Mouse (Mus musculus): ENCODE measurements around the gene Myo16.

The Myo16 gene

DNA sequence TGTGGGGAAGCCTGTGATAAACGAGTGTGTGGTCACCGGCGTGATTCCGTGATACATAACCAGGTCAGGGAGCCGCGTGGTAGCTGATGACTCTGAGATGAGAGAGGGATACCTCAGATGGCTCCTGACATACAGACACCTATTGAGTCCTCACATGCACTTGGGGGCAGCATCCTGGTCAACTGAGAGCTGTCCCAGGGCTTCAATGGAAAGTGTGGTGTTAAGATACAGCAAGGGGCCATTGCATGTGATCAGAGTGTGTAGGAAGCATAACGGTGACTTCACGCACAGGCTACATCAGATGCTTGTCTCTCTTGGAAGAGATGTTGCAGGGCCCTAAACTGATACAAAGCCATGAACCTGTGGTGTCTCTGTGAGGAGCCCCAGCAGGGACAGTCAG is 260.2 kb downstream of the Myo16 start:
- no peak for DNase-seq (ENCODE audit: low spot score)

DNA sequence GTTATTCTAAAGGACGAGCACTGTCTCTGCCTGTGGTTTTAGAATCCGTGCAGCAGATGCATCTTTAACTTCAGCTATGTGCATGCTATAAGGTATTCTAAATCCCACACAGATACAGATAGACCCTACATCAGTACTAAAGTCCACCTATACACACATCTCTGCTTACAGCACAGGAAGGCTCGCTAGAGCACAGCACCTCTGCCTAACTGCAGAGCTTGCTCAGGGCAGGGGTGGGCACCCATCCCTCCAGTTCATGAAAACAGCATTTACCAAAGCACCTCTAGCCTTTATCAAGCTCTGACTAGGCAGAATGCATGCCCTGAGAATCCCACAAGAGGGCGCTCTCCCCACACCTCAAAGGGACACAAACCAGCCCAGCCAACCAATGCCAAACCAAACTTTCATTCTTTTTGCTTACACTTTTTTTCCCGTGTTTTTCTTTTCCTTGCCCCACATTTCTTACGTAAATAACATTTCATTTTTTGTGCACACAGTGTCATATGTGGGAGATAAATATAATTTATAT is 261.0 kb downstream of the Myo16 start:
- peak; percentile 86 for DNase-seq (ENCODE audit: low spot score)

DNA sequence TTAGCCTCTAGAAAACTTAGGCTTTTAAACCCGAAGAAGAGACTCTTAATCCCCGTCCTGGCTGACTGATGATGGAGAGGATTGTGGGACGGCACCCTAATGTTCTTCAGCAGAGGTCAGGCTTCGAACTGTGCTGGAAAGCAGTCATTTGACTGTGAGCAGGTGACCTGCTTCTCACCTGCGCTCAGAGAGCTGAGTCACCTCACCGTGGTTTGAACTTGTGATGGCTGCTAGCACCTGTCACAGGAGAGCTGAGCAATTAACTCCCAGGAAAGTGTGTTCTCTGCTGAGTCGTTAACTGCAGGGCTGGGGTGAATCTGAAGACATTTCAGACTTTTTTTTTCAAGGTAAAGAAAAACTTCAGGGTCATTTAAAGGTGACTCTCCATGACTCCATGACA is 261.6 kb downstream of the Myo16 start:
- DNase-seq (ENCODE audit: low spot score), result no peak

DNA sequence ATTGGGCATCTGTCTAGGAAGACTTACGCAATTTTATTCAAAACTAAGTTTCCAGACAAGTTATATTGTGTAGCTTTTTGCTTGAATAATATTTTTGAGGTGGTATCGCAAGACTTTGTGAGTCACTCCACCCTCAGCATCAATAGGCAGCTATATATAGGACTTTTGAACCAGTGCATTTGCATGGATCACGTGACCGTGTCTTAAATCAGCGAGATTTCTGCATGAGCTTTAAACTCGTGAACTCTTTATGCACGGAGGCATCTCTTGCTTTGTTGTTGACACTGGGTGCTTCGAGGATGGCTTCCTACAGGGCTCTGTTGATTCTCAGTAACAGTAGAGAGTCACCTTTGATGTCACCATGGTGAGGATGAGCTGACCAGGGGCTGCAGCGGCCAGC is 262.2 kb downstream of the Myo16 start:
- DNase-seq (ENCODE audit: low spot score), result no peak

DNA sequence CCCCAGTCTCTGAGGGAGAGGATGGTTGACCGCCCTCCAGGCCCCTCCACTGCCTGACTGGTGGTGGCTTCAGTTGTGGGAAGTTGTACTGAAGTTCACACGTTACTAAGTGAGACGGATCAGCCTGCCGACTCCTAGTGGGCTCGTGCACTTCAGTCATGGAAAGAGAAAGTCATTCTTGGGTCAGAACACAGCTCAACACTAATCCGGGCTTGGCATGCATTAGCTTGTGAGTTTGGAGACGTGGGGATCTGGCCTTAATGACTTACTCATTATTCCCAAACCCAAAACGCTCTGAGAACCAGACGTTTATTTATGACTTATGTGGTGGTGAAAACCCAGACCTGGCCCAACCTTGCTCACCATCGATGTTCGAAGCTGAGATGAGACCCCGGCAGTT is 263.1 kb downstream of the Myo16 start:
- DNase-seq (ENCODE audit: low spot score), result no peak

DNA sequence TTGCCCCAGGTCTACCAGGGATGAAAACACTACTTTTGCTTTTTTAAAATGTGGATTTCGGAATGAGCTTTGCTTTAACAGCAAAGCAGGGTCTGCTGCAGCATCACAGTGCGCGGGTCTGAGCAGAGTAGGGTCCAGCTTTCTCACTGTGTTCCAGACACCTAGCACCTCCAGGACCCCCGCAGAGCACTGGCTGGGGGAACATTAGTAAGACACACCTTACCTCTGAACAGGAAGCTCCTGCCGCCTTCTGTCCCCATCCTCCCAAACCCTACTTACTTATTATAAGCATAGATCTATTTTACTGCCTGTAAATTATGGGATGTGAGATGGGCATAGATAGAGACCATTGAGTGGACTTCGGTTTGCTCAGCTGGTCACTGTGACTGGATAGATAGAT is 263.6 kb downstream of the Myo16 start:
- no peak for DNase-seq (ENCODE audit: low spot score)

DNA sequence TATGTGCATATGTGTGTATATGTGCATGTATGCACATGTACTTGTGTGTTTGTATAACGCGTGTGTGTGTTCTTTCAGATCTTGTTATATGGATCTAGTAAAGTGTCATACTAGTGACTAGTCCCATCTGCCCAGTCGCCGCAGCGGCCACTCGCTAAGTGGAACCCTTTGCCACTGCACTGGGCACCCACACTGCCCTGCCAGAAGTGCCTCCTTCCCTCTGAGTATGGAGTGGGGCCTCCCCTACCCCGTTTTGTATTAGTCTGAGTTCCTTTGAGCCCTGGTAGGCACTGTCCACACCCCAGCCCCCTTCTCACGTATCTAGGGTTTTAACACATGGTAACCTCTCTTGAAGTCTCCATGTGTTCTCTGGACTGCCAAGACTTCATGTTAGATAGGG is 264.3 kb downstream of the Myo16 start:
- DNase-seq (ENCODE audit: low spot score), result no peak

DNA sequence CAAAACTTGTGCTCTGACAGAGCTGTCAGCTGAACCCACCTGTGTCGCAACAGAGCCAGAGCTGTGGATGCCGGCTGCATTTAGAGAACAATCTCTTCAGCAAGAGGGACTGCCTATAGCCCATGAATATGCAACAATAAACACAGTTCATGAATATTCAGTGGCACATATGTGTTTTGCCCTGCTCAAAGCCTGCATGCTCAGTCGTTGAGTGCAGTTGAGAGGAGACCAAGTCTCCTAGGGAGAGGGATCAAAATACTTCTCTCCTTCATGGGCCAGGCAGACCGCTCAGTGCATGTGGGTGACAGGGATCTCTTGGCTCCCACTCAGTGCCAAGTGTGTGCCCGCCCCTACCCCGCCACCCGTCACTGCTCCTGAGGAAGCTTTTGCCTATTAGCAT is 265.3 kb downstream of the Myo16 start:
- no peak for DNase-seq (ENCODE audit: low spot score)

DNA sequence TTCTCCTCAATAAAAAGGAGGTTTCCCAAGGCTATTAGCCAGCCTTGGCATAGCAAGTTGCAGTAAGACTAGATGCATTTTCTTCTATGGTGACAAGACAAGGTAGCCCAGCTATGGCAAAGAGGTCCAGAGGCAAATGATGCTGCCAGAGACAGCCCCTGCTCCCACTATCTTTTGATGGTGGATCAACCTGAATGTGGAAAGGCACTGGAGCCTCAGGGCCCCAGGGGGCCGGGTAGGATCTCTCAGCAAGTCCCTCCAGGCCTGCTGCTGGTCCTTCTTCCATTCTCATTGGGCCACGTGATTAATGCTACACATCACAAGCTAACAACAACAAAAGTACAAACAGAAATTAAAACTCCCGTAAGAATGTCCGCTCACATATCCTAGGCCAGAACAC is 266.0 kb downstream of the Myo16 start:
- no peak for DNase-seq (ENCODE audit: low spot score)

DNA sequence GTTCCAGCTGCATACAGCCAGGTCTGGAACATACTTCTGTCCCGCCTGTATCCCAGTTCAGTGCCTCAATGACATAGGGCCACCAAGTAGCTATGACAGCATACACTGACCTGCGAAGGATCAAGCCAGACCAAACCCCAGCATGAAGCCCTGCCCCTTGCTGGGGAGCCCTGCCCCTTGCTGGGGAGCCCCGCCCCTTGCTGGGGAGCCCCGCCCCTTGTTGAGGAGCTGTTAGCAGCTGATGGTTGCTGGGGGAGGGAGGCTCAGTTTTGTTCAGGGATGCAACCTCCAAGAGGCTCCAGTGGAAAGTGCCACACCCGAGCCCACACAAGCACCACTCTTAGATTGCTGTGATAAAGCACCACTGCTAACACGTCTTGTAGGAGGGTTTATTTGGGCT is 266.8 kb downstream of the Myo16 start:
- DNase-seq (ENCODE audit: low spot score), result no peak

DNA sequence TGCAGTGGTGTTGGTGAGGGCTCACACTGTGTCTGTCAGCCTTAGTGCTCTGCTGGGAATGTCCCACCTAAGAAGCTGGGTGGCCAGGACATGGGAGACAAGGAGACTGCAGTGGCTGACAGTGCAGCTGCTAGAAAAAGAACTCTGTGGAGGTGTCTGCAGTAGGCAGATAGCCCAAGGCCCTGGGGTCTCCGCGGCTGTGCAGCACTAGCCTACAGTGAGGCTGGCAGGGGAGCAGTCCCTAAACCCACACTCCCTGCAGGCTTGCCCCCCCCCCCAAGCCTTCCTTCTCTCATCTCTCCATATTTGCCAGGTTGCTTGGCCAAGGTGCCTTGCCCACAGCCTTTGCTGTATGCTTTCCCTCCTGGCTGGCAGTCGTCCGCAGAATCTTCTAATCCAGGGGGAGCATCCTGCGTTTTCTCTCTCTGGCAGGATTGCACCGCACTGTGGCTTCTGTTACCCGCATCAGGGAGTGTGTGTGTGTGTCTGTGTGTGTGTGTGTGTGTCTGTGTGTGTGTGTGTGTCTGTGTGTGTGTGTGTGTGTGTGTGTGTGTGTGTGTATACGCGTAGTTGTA is 267.9 kb downstream of the Myo16 start:
- no peak for DNase-seq (ENCODE audit: low spot score)

DNA sequence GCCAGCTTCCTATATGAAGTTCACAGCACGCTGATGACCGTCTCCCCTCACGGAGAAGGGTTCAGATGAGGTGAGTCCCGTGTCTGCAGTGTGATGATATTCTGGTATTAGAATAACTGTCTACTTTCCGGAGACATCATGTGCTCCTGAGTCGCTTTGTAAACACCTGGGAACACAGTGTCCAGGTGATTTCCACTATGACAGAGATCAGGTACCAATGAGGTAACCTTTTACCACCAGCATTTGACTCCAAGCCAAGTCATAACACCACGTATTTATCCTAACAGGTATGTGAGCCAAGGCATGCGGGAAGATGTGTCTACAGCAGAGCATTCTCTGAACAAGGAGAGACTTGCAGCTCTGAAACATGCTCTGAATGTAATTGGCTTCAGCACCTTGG is 281.8 kb downstream of the Myo16 start:
- DNase-seq (ENCODE audit: low spot score), result no peak

DNA sequence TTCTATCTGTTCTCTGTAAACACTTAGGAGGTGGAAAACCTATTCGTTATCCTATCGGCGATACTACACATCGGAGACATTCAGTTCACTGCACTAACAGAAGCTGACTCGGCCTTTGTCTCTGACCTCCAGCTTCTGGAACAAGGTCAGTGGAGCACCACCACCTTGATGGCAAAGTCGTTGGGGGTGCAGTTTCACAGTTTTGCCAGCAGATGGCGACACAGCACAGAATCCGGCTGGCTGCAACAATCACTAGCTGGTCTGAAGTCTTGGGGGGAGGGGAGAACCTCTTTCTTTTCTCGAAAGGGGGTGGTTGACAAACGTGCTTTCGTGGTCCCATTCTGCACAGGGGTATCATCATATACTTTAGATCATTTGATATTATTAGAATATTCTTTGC is 285.1 kb downstream of the Myo16 start:
- DNase-seq (ENCODE audit: low spot score), result peak; percentile 81

DNA sequence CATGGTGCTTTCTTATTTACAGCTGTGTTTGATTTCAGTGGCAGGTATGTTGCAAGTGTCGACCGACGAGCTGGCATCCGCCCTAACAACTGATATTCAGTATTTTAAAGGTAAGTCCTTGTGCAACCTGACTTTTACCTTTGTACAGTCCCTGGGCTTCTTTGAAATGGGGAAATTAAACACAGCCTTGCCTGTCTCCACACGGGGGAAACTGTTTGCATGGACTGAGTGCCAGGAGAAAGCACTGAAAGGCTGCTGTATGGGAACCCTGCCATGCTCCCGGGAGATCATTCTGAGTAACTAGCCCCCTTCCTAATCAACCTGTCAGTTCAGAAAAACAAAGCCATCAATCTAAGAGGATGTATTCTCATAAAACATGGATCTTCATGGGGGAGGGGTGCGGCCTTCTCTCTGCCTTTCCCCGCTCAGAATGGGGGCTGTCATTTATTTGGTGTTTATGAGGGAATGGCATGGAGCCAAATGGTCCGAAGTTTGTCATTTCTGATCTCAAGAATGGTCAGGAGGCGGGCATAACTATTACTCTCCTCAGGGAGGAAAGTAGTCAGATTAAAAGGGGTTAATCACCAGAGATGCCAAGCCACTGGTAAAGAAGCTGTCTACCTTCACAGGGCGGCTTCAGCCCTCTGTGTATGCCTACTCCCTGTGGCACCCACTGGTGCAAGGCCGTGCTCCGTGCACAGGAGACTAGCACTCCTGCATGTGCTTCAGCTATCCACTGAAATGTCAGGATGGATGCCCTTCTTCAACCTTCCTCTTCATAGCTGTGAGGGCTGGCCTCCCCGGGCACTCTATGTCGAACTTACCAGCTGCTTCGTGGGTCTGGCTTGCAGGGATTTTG is 286.1 kb downstream of the Myo16 start:
- DNase-seq (ENCODE audit: low spot score), result peak; percentile 21

DNA sequence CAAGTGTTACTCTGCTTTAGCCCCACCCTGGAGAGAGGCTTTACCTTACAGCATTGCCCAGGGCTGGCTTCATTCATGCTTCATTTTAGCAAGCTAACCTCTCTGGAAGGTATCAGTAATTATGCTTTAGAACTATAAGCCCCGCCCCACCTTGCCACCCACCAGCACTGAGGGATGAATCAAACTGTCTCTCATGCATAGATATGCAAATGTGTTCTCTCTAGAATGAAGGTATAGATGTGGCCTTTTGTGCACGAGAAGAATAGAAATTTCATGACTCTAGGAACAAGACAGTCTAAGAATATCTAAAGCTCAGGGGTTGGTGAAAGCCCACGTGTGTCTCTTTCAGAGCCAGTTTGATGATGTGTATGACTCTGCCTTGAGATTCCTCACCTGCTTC is 288.9 kb downstream of the Myo16 start:
- DNase-seq (ENCODE audit: low spot score), result no peak

DNA sequence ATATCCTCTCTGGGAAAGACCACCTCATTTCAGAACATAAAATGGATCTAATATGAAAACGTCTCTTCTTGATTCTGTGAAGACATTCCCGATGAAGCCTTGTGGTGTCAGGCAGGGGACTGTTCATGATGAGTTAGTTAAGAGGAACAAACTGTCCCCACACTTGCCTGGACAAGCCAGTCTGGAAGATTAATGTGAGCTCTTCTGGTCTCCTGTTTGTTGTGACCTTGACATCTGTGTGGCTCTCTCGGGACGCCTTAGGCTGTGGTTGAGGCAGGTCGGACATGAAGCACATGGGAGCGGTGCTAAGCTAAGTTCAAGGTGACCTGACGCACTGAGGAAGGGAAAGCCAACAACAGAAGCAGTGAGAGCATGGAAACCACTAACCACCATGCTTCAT is 291.3 kb downstream of the Myo16 start:
- no peak for DNase-seq (ENCODE audit: low spot score)

DNA sequence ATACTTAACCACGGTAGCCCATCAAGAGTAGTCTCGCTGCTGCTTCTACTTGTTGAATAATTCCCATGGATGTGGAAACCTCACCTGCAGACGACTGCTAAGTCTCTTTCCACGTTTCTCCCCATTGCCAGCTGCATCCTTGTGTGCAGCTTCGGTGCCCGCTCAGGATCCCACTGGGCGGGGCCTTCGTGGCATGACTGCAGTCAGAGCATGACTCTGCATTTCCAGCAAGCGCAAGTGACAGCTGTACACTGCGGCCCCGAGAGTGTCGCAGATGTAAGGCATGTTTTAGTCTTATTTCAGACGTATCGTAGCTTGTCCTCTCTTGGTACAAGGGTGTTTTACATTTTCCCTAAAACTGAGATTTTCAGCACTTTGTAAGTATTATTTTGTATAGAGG is 294.8 kb downstream of the Myo16 start:
- peak; percentile 87 for DNase-seq (ENCODE audit: low spot score)

DNA sequence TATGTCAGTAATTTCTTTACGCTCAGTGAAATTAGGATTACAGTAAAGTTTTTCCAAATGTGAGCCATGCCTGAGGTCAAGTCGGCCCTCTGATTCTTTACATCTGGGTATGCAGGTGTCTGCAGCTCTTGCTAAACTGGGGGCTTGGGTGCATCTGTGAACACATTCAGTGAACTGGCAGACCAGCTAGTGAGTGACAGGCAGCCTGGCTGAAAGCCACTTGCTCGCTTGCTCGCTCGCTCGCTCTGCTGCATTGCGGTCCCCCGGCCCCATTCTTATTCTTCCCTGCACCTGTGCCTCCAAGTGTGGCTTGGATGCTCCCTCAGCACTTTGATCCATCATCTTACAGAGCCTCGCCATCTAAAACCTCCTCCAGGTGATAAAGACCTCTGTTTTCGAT is 299.3 kb downstream of the Myo16 start:
- DNase-seq (ENCODE audit: low spot score), result no peak

DNA sequence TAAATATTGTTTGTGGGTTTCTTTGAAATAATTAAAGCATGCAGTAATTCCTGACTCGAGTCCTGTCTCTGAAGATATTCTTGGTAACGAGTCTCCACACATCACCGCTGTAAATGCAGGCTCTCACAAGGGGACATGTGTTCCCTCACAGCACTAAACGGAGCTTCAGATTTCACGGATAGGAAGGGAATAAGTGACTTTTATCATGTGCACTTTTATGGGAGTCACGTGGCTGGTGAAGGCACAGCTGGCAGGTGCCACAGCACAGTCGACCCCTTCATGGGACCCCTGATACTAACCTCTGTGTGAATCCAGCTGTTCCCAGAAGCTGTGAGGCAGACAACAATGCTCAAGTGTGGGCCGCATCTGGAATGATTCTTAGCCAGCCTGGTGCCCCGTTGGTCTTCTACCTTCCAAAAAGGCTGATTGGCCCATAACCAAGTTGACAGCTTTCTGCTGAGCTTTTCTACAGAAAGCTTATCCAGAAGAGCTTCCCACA is 304.5 kb downstream of the Myo16 start:
- no peak for DNase-seq (ENCODE audit: low spot score)

DNA sequence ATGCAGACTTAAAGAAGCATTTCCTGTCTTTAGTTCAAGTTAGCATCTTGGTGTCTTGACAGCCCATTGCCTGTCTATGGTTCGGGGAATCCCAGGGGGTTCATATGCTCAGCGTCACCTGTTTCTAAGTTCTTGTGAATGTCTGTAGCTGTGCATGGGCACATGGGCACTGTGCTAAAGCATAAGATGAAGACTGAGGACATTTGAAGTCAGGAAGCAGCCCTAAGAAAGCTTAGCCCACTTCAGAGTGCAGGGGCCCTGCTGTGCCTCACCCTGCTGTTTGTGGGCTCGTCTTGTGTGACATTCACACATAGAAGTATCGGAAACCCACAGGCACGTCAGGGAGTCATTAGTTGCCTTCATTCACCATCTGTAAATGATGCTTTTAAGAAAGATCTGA is 308.6 kb downstream of the Myo16 start:
- DNase-seq (ENCODE audit: low spot score), result no peak

DNA sequence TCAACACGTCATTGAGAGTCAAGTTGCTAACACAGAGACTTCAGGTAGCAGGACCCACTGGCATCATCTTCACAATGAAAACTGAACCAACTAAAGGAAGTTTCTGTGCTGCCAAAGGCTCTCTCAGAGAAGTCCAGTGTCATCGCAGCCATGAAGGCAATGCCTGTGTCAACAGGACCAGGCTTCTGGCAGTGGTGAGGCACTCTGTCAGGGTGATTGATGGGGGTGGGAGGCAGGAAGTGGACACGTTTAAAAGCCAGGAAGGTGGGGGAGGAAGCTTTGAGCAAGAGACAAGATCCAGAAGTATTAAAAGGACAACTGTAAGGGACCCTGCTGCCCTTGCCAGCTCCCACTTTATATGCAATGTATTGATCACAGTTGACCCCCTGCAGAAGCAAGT is 314.8 kb downstream of the Myo16 start:
- DNase-seq (ENCODE audit: low spot score), result peak; percentile 15

DNA sequence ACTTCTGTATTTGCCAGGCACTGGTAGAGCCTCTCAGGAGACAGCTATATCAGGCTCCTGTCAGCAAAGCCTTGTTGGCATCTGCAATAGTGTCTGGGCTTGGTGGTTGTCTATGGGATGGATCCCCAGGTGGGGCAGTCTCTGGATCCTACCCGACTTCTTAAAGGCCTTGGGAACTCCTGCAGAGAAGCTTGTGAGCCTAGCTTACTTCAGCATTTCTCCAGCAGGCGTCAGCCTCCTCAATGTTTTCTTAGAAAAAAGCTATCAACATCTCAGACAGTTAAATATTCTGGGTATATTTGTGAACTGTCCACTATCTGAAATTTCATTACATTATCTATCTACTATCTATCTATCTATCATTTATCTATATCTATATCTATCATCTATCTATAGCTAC is 315.9 kb downstream of the Myo16 start:
- DNase-seq (ENCODE audit: low spot score), result peak; percentile 52

DNA sequence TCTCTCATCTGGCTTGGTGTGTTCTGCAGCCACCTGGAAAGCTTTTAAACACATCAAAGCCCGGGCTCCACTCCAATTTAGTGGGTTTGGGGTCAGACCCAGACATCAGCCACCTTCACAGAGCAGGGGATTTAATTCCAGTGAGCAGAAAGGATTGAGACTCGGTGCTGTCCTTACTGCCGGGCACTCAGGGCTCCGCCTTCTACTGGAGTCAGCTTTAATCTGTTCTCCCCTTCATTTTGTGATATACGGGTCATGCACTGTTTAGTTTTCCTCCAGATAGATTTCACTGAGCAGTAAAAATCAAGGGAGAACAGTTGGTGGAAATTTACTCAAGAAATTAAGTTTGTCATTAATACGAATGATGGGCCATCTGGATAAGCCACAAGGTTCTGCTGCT is 316.6 kb downstream of the Myo16 start:
- peak; percentile 39 for DNase-seq (ENCODE audit: low spot score)

DNA sequence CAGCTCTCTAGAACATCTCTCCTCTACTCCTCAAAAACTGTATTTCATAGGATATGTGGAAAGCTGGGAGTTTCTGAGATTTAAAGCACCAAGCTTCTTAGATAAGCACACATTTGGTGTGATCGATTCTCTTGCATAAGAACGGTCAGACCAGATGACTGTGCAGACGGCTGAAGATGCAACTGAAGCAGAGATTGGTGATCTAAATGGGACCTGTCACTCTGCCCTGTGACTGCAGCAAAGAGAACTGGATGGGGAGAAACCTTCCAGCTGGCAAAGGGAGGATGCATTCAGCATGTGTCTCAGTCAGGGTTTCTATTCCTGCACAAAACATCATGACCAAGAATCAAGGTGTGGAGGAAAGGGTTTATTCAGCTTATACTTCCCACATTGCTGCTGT is 318.7 kb downstream of the Myo16 start:
- DNase-seq (ENCODE audit: low spot score), result no peak

Measured in MN1 (cell line).